Mouse (Mus musculus) heart, embryonic 14.5 days (tissue): ENCODE results near the gene Pvr. TPM values are rescaled to one million over a fixed set of nuclear protein-coding genes. Genes with fewer than 3 reads are reported as not detected.

Experiments used
- polyA plus RNA-seq: library from polyadenylated mRNA; unstranded; fragments of >200 nt; fragmentation: Nextera tagmentation; extraction: Ambion mirVana; gene quantifications from 2 replicates; pipeline ENCODE4 v1.2.1, GENCODE M21; 2014

Gene Pvr
- polyA plus RNA-seq, 1 experiment from 2014 or later = 12.7 TPM

Other genes with a start within 250 kb of the Pvr start
- 0.57 and 2.2 TPM in 2 replicates for gene Apoc2, start 243.2 kb downstream of the Pvr start, polyA plus RNA-seq
- not detected in 2 replicates for gene Gm44805, start 239.7 kb downstream of the Pvr start, polyA plus RNA-seq
- 0.31 TPM in 1 of 2 replicates, not detected in the other for gene Apoc4, start 239.7 kb downstream of the Pvr start, polyA plus RNA-seq
- gene Apoc1, start 228.5 kb downstream of the Pvr start, polyA plus RNA-seq = 14.3 and 14.6 TPM in 2 replicates
- 644 and 695 TPM in 2 replicates for gene Apoe, start 222.0 kb downstream of the Pvr start, polyA plus RNA-seq
- gene Tomm40, start 205.7 kb downstream of the Pvr start, polyA plus RNA-seq = 130 and 135 TPM in 2 replicates
- gene Nectin2, start 170.7 kb downstream of the Pvr start, polyA plus RNA-seq = 63.4 and 68.4 TPM in 2 replicates
- gene Bcam, start 150.1 kb downstream of the Pvr start, polyA plus RNA-seq = 293 and 321 TPM in 2 replicates
- gene Cblc, start 124.4 kb downstream of the Pvr start, polyA plus RNA-seq = 0.53 TPM in 1 of 2 replicates, not detected in the other
- 1.7 and 2.0 TPM in 2 replicates for gene Bcl3, start 98.4 kb downstream of the Pvr start, polyA plus RNA-seq
- not detected in 2 replicates for gene Gm19345, start 69.2 kb downstream of the Pvr start, polyA plus RNA-seq
- not detected in 2 replicates for gene Ceacam16, start 59.9 kb downstream of the Pvr start, polyA plus RNA-seq
- not detected in 2 replicates for gene Ceacam19, start 33.2 kb downstream of the Pvr start, polyA plus RNA-seq
- 1.3 and 1.8 TPM in 2 replicates for gene Igsf23, start 29.6 kb upstream of the Pvr start, polyA plus RNA-seq
- not detected in 2 replicates for gene Ceacam20, start 44.3 kb upstream of the Pvr start, polyA plus RNA-seq
- not detected in 2 replicates for gene Nlrp9b, start 70.3 kb upstream of the Pvr start, polyA plus RNA-seq
- not detected in 2 replicates for gene Vmn1r91, start 178.5 kb upstream of the Pvr start, polyA plus RNA-seq
- gene Gm16442, start 201.4 kb upstream of the Pvr start, polyA plus RNA-seq = not detected in 2 replicates
- not detected in 2 replicates for gene Vmn1r93, start 217.9 kb upstream of the Pvr start, polyA plus RNA-seq
- not detected in 2 replicates for gene Vmn1r94, start 247.2 kb upstream of the Pvr start, polyA plus RNA-seq